ENCODE assay signal across 18 mouse cellular contexts in genomic region chr9:46122731-46123130, GRCm38 (mm10).
DNase-seq lines count a peak whose midpoint lies in the region; ATAC-seq and TF ChIP-seq lines count a peak whose summit lies in the region.
"Had no signal": no experiment of that assay in that cellular context is flagged by ENCODE, and none has a peak within 500 bp of the region (broad histone marks: within the 10 kb centered on the region; RNA-seq: fewer than 3 reads in every experiment).

No protein-coding gene starts in this region.

- no peak for DNase-seq in heart, adult 8-10 months (ENCODE audit: low spot score)
- DNase-seq in layer of hippocampus, adult 2 months (ENCODE audit: low spot score in 2 of 2), result no peak
- DNase-seq in layer of hippocampus, postnatal 25 days (ENCODE audit: extremely low spot score in 1 of 2, low spot score in 1 of 2), result no peak
- no peak for DNase-seq in stomach, postnatal 0 days (ENCODE audit: low spot score)
- DNase-seq in spleen, postnatal 14 days (ENCODE audit: low spot score in 2 of 2), result no peak
- DNase-seq: adrenal gland, adult 2 months; cerebellum, adult 11-12 months; cerebellum, postnatal 36 days; layer of hippocampus, adult 9-11 months; liver, postnatal 0 days; retina, postnatal 1 day; thymus, postnatal 14 days had no signal

- peaks cover 21% of the 10 kb centered on the region for H3K4me1 ChIP-seq in heart, embryonic 16.5 days (ENCODE audit: control insufficient read depth, insufficient read depth, low read length)
- H3K4me1 ChIP-seq in stomach, embryonic 14.5 days (ENCODE audit: control insufficient read depth, insufficient read depth, low read length), result peaks cover 2% of the 10 kb centered on the region; the same call in 1 of the 2 replicates
- no peaks in the 10 kb centered on the region; the same call in 1 of the 2 replicates for H3K4me1 ChIP-seq in stomach, postnatal 0 days (replicated peaks; ENCODE audit: control insufficient read depth, insufficient read depth)

- no peak overlapping the region for H3K4me2 ChIP-seq in heart, embryonic 16.5 days (ENCODE audit: low read depth, low read length)
- no peak overlapping the region for H3K4me2 ChIP-seq in stomach, embryonic 14.5 days (replicated peaks; ENCODE audit: low read depth, low read length)
- no peak overlapping the region for H3K4me2 ChIP-seq in stomach, postnatal 0 days (replicated peaks; ENCODE audit: low read depth)
- H3K4me2 ChIP-seq: embryonic facial prominence, embryonic 12.5 days; hindbrain, embryonic 13.5 days; intestine, embryonic 15.5 days had no signal

- peaks cover 3% of the 10 kb centered on the region; the same call in 1 of the 2 replicates for H3K9me3 ChIP-seq in heart, embryonic 16.5 days (replicated peaks; ENCODE audit: control insufficient read depth, low read length)
- H3K9me3 ChIP-seq in stomach, embryonic 14.5 days (ENCODE audit: control insufficient read depth, low read depth, low read length), result no peaks in the 10 kb centered on the region
- H3K9me3 ChIP-seq in stomach, postnatal 0 days (ENCODE audit: control insufficient read depth, low read length), result no peaks in the 10 kb centered on the region
- H3K9me3 ChIP-seq: intestine, embryonic 15.5 days had no signal

- no peaks in the 10 kb centered on the region for H3K27me3 ChIP-seq in heart, embryonic 16.5 days (ENCODE audit: control insufficient read depth, insufficient read depth, low read length)
- H3K27me3 ChIP-seq in stomach, embryonic 14.5 days (ENCODE audit: control insufficient read depth, insufficient read depth, low read length), result no peaks in the 10 kb centered on the region
- H3K27me3 ChIP-seq in stomach, postnatal 0 days (ENCODE audit: control insufficient read depth, insufficient read depth, low read length), result no peaks in the 10 kb centered on the region
- H3K27me3 ChIP-seq: embryonic facial prominence, embryonic 12.5 days; hindbrain, embryonic 13.5 days; intestine, embryonic 15.5 days had no signal

- no peak for TF ChIP-seq CTCF in layer of hippocampus, adult 2 months (conservative IDR thresholded peaks at IDR 0.05)
- no peak for TF ChIP-seq CTCF in stomach, postnatal 0 days (IDR thresholded peaks at IDR 0.05; ENCODE audit: low read depth)

- no peak overlapping the region for H3K4me3 ChIP-seq in heart, embryonic 16.5 days (ENCODE audit: low read length)
- H3K4me3 ChIP-seq in layer of hippocampus, adult 2 months, result no peak overlapping the region
- no peak overlapping the region for H3K4me3 ChIP-seq in stomach, embryonic 14.5 days (ENCODE audit: low read depth, low read length)
- H3K4me3 ChIP-seq in stomach, postnatal 0 days (ENCODE audit: low read depth, low read length), result no peak overlapping the region
- H3K4me3 ChIP-seq: embryonic facial prominence, embryonic 12.5 days; hindbrain, embryonic 13.5 days; intestine, embryonic 15.5 days had no signal

- TF ChIP-seq EP300 in stomach, postnatal 0 days (optimal IDR thresholded peaks at IDR 0.05), result no peak

- H3K36me3 ChIP-seq in heart, embryonic 16.5 days (ENCODE audit: control insufficient read depth, insufficient read depth), result peaks cover 2% of the 10 kb centered on the region; the same call in 1 of the 2 replicates
- H3K36me3 ChIP-seq in stomach, embryonic 14.5 days (ENCODE audit: control insufficient read depth, insufficient read depth, low read length), result peaks cover 12% of the 10 kb centered on the region
- peaks cover 5% of the 10 kb centered on the region; the same call in 1 of the 2 replicates for H3K36me3 ChIP-seq in stomach, postnatal 0 days (ENCODE audit: control insufficient read depth, insufficient read depth, low read length)
- H3K36me3 ChIP-seq: hindbrain, embryonic 13.5 days; intestine, embryonic 15.5 days had no signal

- no peak overlapping the region for H3K9ac ChIP-seq in heart, embryonic 16.5 days (ENCODE audit: low read length)
- H3K9ac ChIP-seq in stomach, embryonic 14.5 days (replicated peaks; ENCODE audit: low read depth, low read length), result no peak overlapping the region
- H3K9ac ChIP-seq in stomach, postnatal 0 days (ENCODE audit: low read length), result no peak overlapping the region
- H3K9ac ChIP-seq: embryonic facial prominence, embryonic 12.5 days; hindbrain, embryonic 13.5 days; intestine, embryonic 15.5 days; liver, postnatal 0 days had no signal

- ATAC-seq in heart, embryonic 16.5 days (replicated peaks; ENCODE audit: extremely low read depth, insufficient read depth, low FRiP score), result no peak
- no peak for ATAC-seq in stomach, embryonic 14.5 days (ENCODE audit: insufficient number of reproducible peaks, insufficient read depth, low FRiP score, low read depth)
- no peak for ATAC-seq in stomach, postnatal 0 days (ENCODE audit: low FRiP score, low TSS enrichment)
- ATAC-seq: CD4-positive, CD25-positive, alpha-beta regulatory T cell, adult 4 months; intestine, embryonic 15.5 days; liver, postnatal 0 days had no signal

- H3K27ac ChIP-seq in heart, embryonic 16.5 days (ENCODE audit: low read length), result peak overlapping the region; percentile 58
- H3K27ac ChIP-seq in layer of hippocampus, adult 2 months, result peak overlapping the region; percentile 85
- H3K27ac ChIP-seq in stomach, embryonic 14.5 days (ENCODE audit: low read length), result 0 out of 2 replicates have a peak overlapping the region, but pooled peaks have one; percentile 1
- no peak overlapping the region for H3K27ac ChIP-seq in stomach, postnatal 0 days (replicated peaks)
- H3K27ac ChIP-seq: embryonic facial prominence, embryonic 12.5 days; hindbrain, embryonic 13.5 days; intestine, embryonic 15.5 days had no signal

- WGBS in heart, embryonic 16.5 days, result 60% methylated on average over 9 of the region's 9 CpGs
- WGBS in stomach, embryonic 14.5 days, result 75% methylated on average over 9 of the region's 9 CpGs
- 72% methylated on average over 9 of the region's 9 CpGs for WGBS in stomach, postnatal 0 days
